Mouse (Mus musculus): ENCODE data around the gene Calr3.

Calr3 gene

GRCm38 (mm10) chr8:72438248-72439015 is 5.2 kb downstream of the Calr3 start:
- DNase-seq (ENCODE audit: low read depth, low spot score): no peak

DNA sequence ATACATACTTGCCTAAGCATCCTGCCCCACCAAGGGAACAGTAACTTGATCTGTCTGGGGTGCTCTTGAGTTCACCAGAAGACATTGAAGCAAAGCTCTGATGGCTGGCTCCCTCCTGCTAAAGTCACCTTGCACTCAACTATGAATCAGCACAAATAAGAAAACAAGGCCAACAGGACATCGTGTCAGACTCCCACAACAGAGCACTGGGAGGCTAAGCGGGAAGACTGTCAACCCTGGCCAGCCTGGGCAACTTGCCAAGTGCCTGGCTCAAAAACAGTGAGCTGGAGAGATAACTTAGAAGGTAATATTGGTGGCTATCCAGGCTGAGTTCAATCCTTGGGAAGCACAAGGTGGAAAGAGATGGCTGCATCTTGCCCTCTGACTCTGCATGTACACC is 8.7 kb downstream of the Calr3 start:
- no peak for DNase-seq (ENCODE audit: low read depth, low spot score)

DNA sequence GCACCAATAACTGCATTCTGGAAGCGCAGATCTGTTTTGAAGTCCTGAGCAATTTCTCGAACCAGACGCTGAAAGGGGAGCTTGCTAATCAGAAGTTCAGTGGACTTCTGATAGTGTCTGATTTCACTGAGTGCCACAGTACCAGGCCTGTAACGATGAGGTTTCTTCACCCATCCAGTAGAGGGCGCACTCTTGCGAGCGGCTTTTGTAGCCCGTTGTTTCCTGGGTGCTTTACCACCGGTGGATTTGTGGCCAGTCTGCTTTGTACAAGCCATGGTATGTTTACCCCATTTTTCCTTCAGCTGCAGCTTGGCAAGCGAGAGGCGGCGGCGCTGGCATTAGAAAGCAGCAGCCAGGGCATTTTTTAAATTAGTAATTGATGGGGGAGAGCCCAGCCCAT is 14.0 kb downstream of the Calr3 start:
- DNase-seq (ENCODE audit: low read depth, low spot score): no peak

DNA sequence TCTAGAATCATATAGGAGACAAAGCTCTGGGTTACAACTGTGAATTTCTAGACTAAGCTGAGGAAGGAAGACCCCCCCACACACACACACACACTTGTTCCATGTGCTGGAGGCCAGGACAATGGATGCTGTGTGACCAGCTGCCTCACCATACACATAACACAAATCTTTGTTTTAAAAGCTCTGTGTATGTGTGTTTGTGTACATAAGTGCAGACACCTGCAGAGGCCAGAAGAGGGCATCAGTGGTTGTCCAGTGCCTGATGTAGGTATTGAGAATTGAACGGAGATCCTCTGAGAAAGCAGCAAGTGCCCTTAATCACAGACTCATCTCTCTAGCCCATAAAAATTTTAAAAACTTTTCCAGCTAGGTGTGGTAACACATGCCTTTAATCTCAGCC is 20.7 kb downstream of the Calr3 start:
- DNase-seq (ENCODE audit: low read depth, low spot score): no peak

DNA sequence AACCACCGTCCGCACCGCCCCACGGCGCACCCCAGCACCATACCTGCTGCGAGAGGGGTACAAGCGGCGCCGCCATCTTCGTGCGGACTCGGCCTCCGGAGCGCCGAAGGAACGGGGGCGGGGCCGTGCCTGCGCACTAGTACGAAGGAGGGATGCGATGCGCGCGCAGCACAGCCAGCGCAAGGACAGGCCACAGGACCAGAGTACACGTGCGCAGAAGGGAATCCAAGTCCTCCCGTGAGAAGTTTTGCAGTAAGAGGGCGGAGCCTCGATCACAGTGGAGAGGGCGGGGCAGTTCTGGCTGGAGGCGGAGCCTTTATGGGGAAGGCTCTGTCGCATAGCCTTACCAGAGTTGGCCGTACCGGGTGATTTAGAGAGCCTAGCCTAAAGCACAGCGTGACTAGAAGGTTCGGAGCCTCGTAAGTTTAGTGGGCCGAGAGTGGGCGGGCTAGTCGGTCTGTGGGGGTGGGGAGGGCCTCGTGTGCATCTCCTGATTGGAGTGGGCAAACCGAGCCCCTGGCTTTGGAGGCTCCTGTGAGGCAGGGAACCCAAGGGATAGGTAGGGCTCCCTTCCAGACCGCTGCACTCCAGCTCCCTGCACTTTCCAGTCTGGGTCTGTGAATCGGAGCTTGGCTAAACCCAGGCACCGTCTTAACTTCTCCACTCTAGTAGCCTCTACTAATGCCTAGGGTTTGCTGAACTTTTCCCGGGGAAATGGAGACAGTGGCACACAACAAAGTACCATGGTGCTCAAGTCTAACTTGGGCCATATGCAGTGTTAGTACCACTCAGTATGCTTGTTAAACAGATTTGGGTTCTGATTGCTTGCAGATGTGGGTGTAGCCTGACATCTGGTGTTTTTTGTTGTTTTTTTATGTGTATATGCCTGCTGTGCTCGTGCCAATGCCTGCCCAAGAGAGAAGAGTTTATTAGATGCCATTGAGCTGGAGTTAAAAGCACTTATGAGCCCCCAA is 22.0 kb downstream of the Calr3 start, which contains the start of gene Eps15l1:
Gene Eps15l1, minus strand, starts transcription at position 99 of the 974 bp plus-strand sequence.
- peak; percentile 100 for DNase-seq (ENCODE audit: low read depth, low spot score)

GRCm38 (mm10) chr8:72420571-72421361 is 22.9 kb downstream of the Calr3 start:
- DNase-seq (ENCODE audit: low read depth, low spot score): no peak

GRCm38 (mm10) chr8:72418073-72418472 is 25.6 kb downstream of the Calr3 start:
- DNase-seq (ENCODE audit: low read depth, low spot score): no peak

- no peak for DNase-seq (ENCODE audit: low read depth, low spot score)
Observed at GRCm38 (mm10) chr8:72415252-72415651, 28.4 kb downstream of the Calr3 start.

- DNase-seq (ENCODE audit: low read depth, low spot score): no peak
Observed at GRCm38 (mm10) chr8:72413839-72414238, 29.8 kb downstream of the Calr3 start.

GRCm38 (mm10) chr8:72409443-72409842 is 34.2 kb downstream of the Calr3 start:
- DNase-seq (ENCODE audit: low read depth, low spot score): no peak

GRCm38 (mm10) chr8:72407878-72408277 is 35.8 kb downstream of the Calr3 start:
- DNase-seq (ENCODE audit: low read depth, low spot score): no peak

GRCm38 (mm10) chr8:72402981-72403380 is 40.7 kb downstream of the Calr3 start:
- DNase-seq (ENCODE audit: low read depth, low spot score): no peak

- no peak for DNase-seq (ENCODE audit: low read depth, low spot score)
Observed at GRCm38 (mm10) chr8:72401381-72401780, 42.3 kb downstream of the Calr3 start.

DNA sequence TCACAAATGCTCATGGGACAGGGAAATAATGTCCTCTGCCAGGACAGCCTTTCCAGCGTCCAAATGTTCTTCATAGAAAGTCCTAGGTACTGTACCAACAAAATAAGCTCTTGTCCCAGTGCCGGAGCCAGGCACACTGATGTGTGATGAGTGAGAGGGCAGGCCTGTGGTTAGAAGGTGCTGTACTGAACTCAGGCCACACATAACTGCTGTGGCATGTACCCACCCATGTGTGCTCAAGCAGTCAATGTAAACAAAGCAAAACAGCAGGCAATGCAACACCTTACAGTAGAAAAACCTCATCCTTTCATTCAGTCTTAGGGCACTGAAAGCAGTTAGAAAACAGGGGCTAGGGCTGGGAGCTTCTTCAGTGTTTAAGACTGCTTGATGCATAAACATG is 57.9 kb downstream of the Calr3 start:
- DNase-seq (ENCODE audit: low read depth, low spot score): no peak

GRCm38 (mm10) chr8:72382395-72382794 is 61.3 kb downstream of the Calr3 start:
- peak; percentile 28 for DNase-seq (ENCODE audit: low read depth, low spot score)

DNA sequence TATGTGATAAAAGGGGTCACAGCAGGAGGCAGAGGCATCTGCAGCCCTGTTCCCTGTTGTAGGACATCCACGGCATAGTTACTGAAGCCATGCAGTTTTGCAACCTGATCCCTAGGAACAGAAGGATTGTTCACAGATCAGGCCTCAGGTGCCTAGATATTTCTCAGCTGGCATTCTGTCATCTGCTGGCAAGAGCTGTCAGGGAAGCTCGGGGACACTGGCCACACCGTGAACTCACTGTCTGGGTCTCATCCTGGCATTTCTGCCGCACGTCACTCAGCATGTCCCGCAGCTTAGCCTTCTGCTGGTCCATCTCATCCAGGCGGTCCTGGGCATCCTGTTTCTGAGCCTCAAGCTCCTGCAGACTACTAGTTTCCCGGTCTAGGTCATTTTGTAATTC is 63.0 kb downstream of the Calr3 start:
- DNase-seq (ENCODE audit: low read depth, low spot score): no peak

DNA sequence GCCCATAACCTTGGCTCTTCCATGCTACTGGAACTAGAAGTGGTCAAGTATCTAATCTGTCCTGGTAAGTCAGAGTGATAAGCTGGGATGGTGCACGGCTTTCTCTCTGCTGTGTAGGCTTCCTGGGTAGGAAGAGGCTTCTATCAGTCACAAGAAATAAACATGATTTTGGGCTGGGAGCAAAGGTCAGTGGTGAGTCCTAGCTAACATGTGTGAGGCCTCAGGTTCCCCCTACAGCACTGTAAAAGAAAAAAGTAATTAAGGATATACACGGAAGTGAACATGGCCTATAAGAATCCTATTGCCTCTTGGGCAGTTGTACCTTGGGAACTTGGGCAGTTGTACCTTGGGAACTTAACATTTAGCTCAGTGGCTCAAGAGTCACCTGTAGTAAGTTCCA is 66.8 kb downstream of the Calr3 start:
- no peak for DNase-seq (ENCODE audit: low read depth, low spot score)

GRCm38 (mm10) chr8:72376309-72376708 is 67.4 kb downstream of the Calr3 start:
- no peak for DNase-seq (ENCODE audit: low read depth, low spot score)

DNA sequence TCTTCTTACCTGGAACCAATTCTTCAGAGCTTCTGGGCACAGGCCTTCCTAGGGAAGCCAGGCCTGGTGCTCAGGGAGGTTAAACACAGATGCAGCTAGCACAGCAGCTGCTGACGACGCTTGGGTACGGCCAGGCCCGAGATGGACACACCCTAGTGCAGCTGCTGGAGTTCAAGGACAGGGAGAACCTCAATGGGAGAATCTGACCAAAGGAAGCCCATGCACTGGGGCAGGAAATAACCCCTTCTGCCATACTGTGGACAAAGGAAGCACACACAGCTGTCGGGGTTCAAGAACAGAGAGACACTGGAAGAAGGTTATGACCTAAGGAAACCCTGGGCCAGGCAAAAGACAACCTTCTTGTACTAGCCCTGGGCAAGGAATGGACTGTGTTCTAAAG is 68.5 kb downstream of the Calr3 start:
- DNase-seq (ENCODE audit: low read depth, low spot score): no peak

Measured in WW6 (cell line).